ENCODE assay signal across 8 mouse cellular contexts in the genomic region with DNA sequence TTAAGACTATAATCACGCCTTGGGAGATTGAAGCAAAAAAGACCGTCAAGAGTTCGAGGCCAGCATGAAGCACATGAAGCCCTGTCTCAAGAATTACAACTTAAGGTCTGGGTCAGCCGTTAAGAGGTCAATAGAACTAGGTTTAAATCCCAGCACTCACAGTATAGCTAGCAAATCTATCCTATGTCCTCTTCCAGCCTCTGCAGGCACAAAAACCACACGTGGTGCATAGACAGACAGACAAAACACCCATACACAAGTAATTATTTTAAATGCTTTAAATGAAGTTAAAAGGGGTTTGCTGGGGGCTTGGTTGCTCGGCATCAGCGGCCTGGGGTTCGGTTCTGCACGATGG. TPM values are rescaled to one million over a fixed set of nuclear protein-coding genes. Genes with fewer than 3 reads are reported as not detected.
DNase-seq lines count a peak whose midpoint lies in the region; ATAC-seq and TF ChIP-seq lines count a peak whose summit lies in the region.

No protein-coding gene starts in this region.

- H3K27ac ChIP-seq in heart, postnatal 0 days (ENCODE audit: low read depth) = peak overlapping the region; percentile 30; the same call in 1 of the 2 replicates
- peak overlapping the region; percentile 43; the same call in 1 of the 2 replicates for H3K27ac ChIP-seq in MEL (ENCODE audit: control insufficient read depth, low read depth, low read length)
- H3K27ac ChIP-seq in forebrain, postnatal 0 days (ENCODE audit: low read depth, low read length) = peak overlapping the region; percentile 81
- H3K27ac ChIP-seq in midbrain, embryonic 11.5 days (ENCODE audit: low read depth, low read length) = no peak overlapping the region

- peak overlapping the region; percentile 98 for H3K4me2 ChIP-seq in heart, postnatal 0 days (ENCODE audit: low read depth, low read length)
- peak overlapping the region; percentile 90 for H3K4me2 ChIP-seq in forebrain, postnatal 0 days (ENCODE audit: low read depth)
- peak overlapping the region; percentile 77 for H3K4me2 ChIP-seq in midbrain, embryonic 11.5 days

- DNase-seq in heart, postnatal 0 days (ENCODE audit: low spot score) = no peak
- DNase-seq in heart, postnatal 14 days = no peak
- no peak for DNase-seq in MEL (ENCODE audit: low read depth, low spot score)
- DNase-seq in forebrain, postnatal 0 days = no peak
- DNase-seq in midbrain, embryonic 11.5 days (ENCODE audit: low spot score, missing footprints) = no peak
- no peak for DNase-seq in spleen, adult 12 weeks (ENCODE audit: low spot score)
- DNase-seq in left cerebral cortex, postnatal 10 days (ENCODE audit: extremely low spot score in 1 of 2, low spot score in 2 of 2) = no peak
- DNase-seq in spleen, postnatal 4 days (ENCODE audit: low spot score in 2 of 2) = no peak

- no peaks in the 10 kb centered on the region for H3K9me3 ChIP-seq in heart, postnatal 0 days (replicated peaks; ENCODE audit: control insufficient read depth, low read length)
- H3K9me3 ChIP-seq in MEL (replicated peaks; ENCODE audit: insufficient read depth, low read length) = no peaks in the 10 kb centered on the region
- no peaks in the 10 kb centered on the region for H3K9me3 ChIP-seq in forebrain, postnatal 0 days (ENCODE audit: low read length)
- no peaks in the 10 kb centered on the region for H3K9me3 ChIP-seq in midbrain, embryonic 11.5 days (ENCODE audit: control insufficient read depth, low read length)

- peaks cover 9% of the 10 kb centered on the region for H3K36me3 ChIP-seq in heart, postnatal 0 days (replicated peaks; ENCODE audit: control insufficient read depth, insufficient read depth, low read length)
- peaks cover 5 to 13% of the 10 kb centered on the region in 2 experiments for H3K36me3 ChIP-seq in MEL (ENCODE audit: control insufficient read depth in 1 of 2, insufficient read depth in 2 of 2, low read length in 2 of 2)
- peaks cover 8% of the 10 kb centered on the region for H3K36me3 ChIP-seq in forebrain, postnatal 0 days (ENCODE audit: insufficient read depth)
- H3K36me3 ChIP-seq in midbrain, embryonic 11.5 days (ENCODE audit: control insufficient read depth, insufficient read depth, low read length) = peaks cover under 1% of the 10 kb centered on the region; the same call in 1 of the 2 replicates

- peaks cover 18% of the 10 kb centered on the region for H3K79me2 ChIP-seq in MEL (ENCODE audit: control insufficient read depth, insufficient read depth, low read length, poor library complexity)

- no peak for TF ChIP-seq CTCF in heart, postnatal 0 days (IDR thresholded peaks at IDR 0.05; ENCODE audit: low read depth)
- TF ChIP-seq CTCF in MEL (IDR thresholded peaks at IDR 0.05 in 2 of 3, conservative IDR thresholded peaks at IDR 0.05 in 1 of 3; ENCODE audit: control insufficient read depth in 1 of 3, insufficient read depth in 1 of 3, low read depth in 2 of 3, low read length in 3 of 3, poor library complexity in 1 of 3, severe bottlenecking in 1 of 3) = no peak
- no peak for TF ChIP-seq CTCF in forebrain, postnatal 0 days (IDR thresholded peaks at IDR 0.05; ENCODE audit: low read depth)

- peak; percentile 24 for ATAC-seq in heart, postnatal 0 days (ENCODE audit: insufficient read depth, low read depth)
- peak; percentile 34 for ATAC-seq in forebrain, postnatal 0 days
- peak; percentile 45; the same call in 1 of the 2 replicates for ATAC-seq in midbrain, embryonic 11.5 days (ENCODE audit: low FRiP score)

- 38% methylated on average over 9 of the region's 9 CpGs for WGBS in heart, postnatal 0 days
- 37% methylated on average over 9 of the region's 9 CpGs for WGBS in forebrain, postnatal 0 days
- 41% methylated on average over 9 of the region's 9 CpGs for WGBS in midbrain, embryonic 11.5 days

- H3K9ac ChIP-seq in heart, postnatal 0 days (replicated peaks; ENCODE audit: low read depth, low read length) = peak overlapping the region; percentile 94
- peak overlapping the region; percentile 71 for H3K9ac ChIP-seq in MEL (ENCODE audit: control insufficient read depth, low read depth, low read length, poor library complexity, severe bottlenecking)
- H3K9ac ChIP-seq in forebrain, postnatal 0 days = peak overlapping the region; percentile 95
- H3K9ac ChIP-seq in midbrain, embryonic 11.5 days (ENCODE audit: low read length) = peak overlapping the region; percentile 89

- TF ChIP-seq POLR2A in MEL (IDR thresholded peaks at IDR 0.05; ENCODE audit: control insufficient read depth in 1 of 2, insufficient read depth in 1 of 2, low read depth in 1 of 2, low read length in 2 of 2, poor library complexity in 1 of 2) = no peak

- H3K4me1 ChIP-seq in heart, postnatal 0 days (ENCODE audit: control insufficient read depth, insufficient read depth) = peaks cover 8% of the 10 kb centered on the region; the same call in 1 of the 2 replicates
- H3K4me1 ChIP-seq in MEL (ENCODE audit: control insufficient read depth in 1 of 2, insufficient read depth in 2 of 2, low read length in 2 of 2) = peaks cover 4 to 16% of the 10 kb centered on the region in 2 experiments
- peaks cover 4% of the 10 kb centered on the region for H3K4me1 ChIP-seq in forebrain, postnatal 0 days (ENCODE audit: insufficient read depth)
- peaks cover 7% of the 10 kb centered on the region; the same call in 1 of the 2 replicates for H3K4me1 ChIP-seq in midbrain, embryonic 11.5 days (ENCODE audit: control insufficient read depth, insufficient read depth, low read length)

- peak overlapping the region; percentile 93 for H3K4me3 ChIP-seq in heart, postnatal 0 days (ENCODE audit: low read depth, low read length)
- peak overlapping the region; percentile 41 to 89 for H3K4me3 ChIP-seq in MEL (ENCODE audit: control insufficient read depth in 1 of 2, insufficient read depth in 1 of 2, low read depth in 2 of 2, low read length in 2 of 2)
- peak overlapping the region; percentile 79 for H3K4me3 ChIP-seq in forebrain, postnatal 0 days (ENCODE audit: low read depth, low read length)
- H3K4me3 ChIP-seq in midbrain, embryonic 11.5 days (ENCODE audit: low read depth, low read length) = peak overlapping the region; percentile 85

- H3K27me3 ChIP-seq in heart, postnatal 0 days (ENCODE audit: control insufficient read depth, insufficient read depth, low read length) = no peaks in the 10 kb centered on the region
- no peaks in the 10 kb centered on the region for H3K27me3 ChIP-seq in MEL (ENCODE audit: control insufficient read depth in 1 of 2, insufficient read depth in 2 of 2, low read length in 2 of 2)
- H3K27me3 ChIP-seq in forebrain, postnatal 0 days (ENCODE audit: insufficient read depth, low read length) = no peaks in the 10 kb centered on the region
- H3K27me3 ChIP-seq in midbrain, embryonic 11.5 days (ENCODE audit: control insufficient read depth, insufficient read depth, low read length) = no peaks in the 10 kb centered on the region

- TF ChIP-seq RAD21 in MEL (IDR thresholded peaks at IDR 0.05; ENCODE audit: low read depth, low read length) = no peak

- intact Hi-C loops in heart, postnatal 14 days (cut with DNase I) = loop anchor here (2.0 kb wide), 1 partner anchor 25 kb away; no protein-coding TSS in a partner anchor
- intact Hi-C loops in left cerebral cortex, postnatal 10 days (cut with DNase I) = no loop called here

- no peak for TF ChIP-seq EP300 in heart, postnatal 0 days (IDR thresholded peaks at IDR 0.05; ENCODE audit: low read depth)
- TF ChIP-seq EP300 in MEL (IDR thresholded peaks at IDR 0.05; ENCODE audit: low read depth in 1 of 2, low read length in 2 of 2) = no peak

RNA-seq across cellular contexts. Expression of a gene that starts 0.3 kb away (rescaled TPM):
- 15.3 and 40.6 TPM in 2 replicates for total RNA-seq in heart, postnatal 0 days (2014; rRNA removed; ENCODE audit: low replicate concordance)
- polyA plus RNA-seq in heart, postnatal 0 days (2015; fragmentation: Nextera tagmentation; extraction: Ambion mirVana) = 52.4 and 56.6 TPM in 2 replicates
- total RNA-seq in heart, postnatal 14 days (2021) = 10 to 100 TPM; 24.0 to 24.5 TPM
- 82.8 and 95.6 TPM in 2 replicates for total RNA-seq in MEL (2012; rRNA removed)
- polyA plus RNA-seq in MEL (2012; ENCODE audit: insufficient read depth in 1 of 2, insufficient read length in 2 of 2, low read depth in 1 of 2, low replicate concordance in 2 of 2, missing spikeins in 1 of 2) = 10 to 100 TPM in 1 of 2 experiments, not detected in 1; 80.6 TPM
- 37.7 and 43.6 TPM in 2 replicates for total RNA-seq in forebrain, postnatal 0 days (2014; rRNA removed)
- 61.3 and 81.8 TPM in 2 replicates for polyA plus RNA-seq in forebrain, postnatal 0 days (2015; fragmentation: Nextera tagmentation; extraction: Ambion mirVana)
- polyA plus RNA-seq in midbrain, embryonic 11.5 days (2014; fragmentation: Nextera tagmentation; extraction: Ambion mirVana) = 73.1 and 75.0 TPM in 2 replicates
- 10 to 100 TPM; 42.7 to 44.8 TPM for total RNA-seq in left cerebral cortex, postnatal 10 days (2021)

RNA-seq across cellular contexts. Expression of a gene that starts 6.5 kb away (rescaled TPM):
- total RNA-seq in heart, postnatal 0 days (2014; rRNA removed; ENCODE audit: low replicate concordance) = 0.35 TPM in 1 of 2 replicates, not detected in the other
- polyA plus RNA-seq in heart, postnatal 0 days (2015; fragmentation: Nextera tagmentation; extraction: Ambion mirVana) = 0.11 TPM in 1 of 2 replicates, not detected in the other
- 10 to 100 TPM in 1 of 2 experiments, 1 to 10 TPM in 1; 4.4 to 17.1 TPM for total RNA-seq in heart, postnatal 14 days (2021)
- total RNA-seq in MEL (2012; rRNA removed) = not detected in 2 replicates
- polyA plus RNA-seq in MEL (2012; ENCODE audit: insufficient read depth in 1 of 2, insufficient read length in 2 of 2, low read depth in 1 of 2, low replicate concordance in 2 of 2, missing spikeins in 1 of 2) = not detected
- not detected in 2 replicates for total RNA-seq in forebrain, postnatal 0 days (2014; rRNA removed)
- not detected in 2 replicates for polyA plus RNA-seq in forebrain, postnatal 0 days (2015; fragmentation: Nextera tagmentation; extraction: Ambion mirVana)
- polyA plus RNA-seq in midbrain, embryonic 11.5 days (2014; fragmentation: Nextera tagmentation; extraction: Ambion mirVana) = not detected in 2 replicates
- total RNA-seq in left cerebral cortex, postnatal 10 days (2021) = not detected

RNA-seq across cellular contexts. Expression of a gene that starts 16.2 kb away (rescaled TPM):
- 0.70 and 2.2 TPM in 2 replicates for total RNA-seq in heart, postnatal 0 days (2014; rRNA removed; ENCODE audit: low replicate concordance)
- 0.85 and 0.91 TPM in 2 replicates for polyA plus RNA-seq in heart, postnatal 0 days (2015; fragmentation: Nextera tagmentation; extraction: Ambion mirVana)
- 1 to 10 TPM; 1.2 to 1.5 TPM for total RNA-seq in heart, postnatal 14 days (2021)
- total RNA-seq in MEL (2012; rRNA removed) = 0.13 TPM in 1 of 2 replicates, not detected in the other
- polyA plus RNA-seq in MEL (2012; ENCODE audit: insufficient read depth in 1 of 2, insufficient read length in 2 of 2, low read depth in 1 of 2, low replicate concordance in 2 of 2, missing spikeins in 1 of 2) = not detected
- total RNA-seq in forebrain, postnatal 0 days (2014; rRNA removed) = not detected in 2 replicates
- 0.14 and 0.28 TPM in 2 replicates for polyA plus RNA-seq in forebrain, postnatal 0 days (2015; fragmentation: Nextera tagmentation; extraction: Ambion mirVana)
- 0.19 and 0.40 TPM in 2 replicates for polyA plus RNA-seq in midbrain, embryonic 11.5 days (2014; fragmentation: Nextera tagmentation; extraction: Ambion mirVana)
- total RNA-seq in left cerebral cortex, postnatal 10 days (2021) = under 1 TPM; 0.55 to 0.66 TPM

RNA-seq across cellular contexts. Expression of a gene that starts 22.9 kb away (rescaled TPM):
- total RNA-seq in heart, postnatal 0 days (2014; rRNA removed; ENCODE audit: low replicate concordance) = 15.0 and 23.2 TPM in 2 replicates
- 12.8 and 15.5 TPM in 2 replicates for polyA plus RNA-seq in heart, postnatal 0 days (2015; fragmentation: Nextera tagmentation; extraction: Ambion mirVana)
- 10 to 100 TPM in 1 of 2 experiments, 1 to 10 TPM in 1; 10.0 to 12.2 TPM for total RNA-seq in heart, postnatal 14 days (2021)
- 24.8 and 29.4 TPM in 2 replicates for total RNA-seq in MEL (2012; rRNA removed)
- 10 to 100 TPM in 1 of 2 experiments, not detected in 1; 34.1 TPM for polyA plus RNA-seq in MEL (2012; ENCODE audit: insufficient read depth in 1 of 2, insufficient read length in 2 of 2, low read depth in 1 of 2, low replicate concordance in 2 of 2, missing spikeins in 1 of 2)
- 20.5 and 23.5 TPM in 2 replicates for total RNA-seq in forebrain, postnatal 0 days (2014; rRNA removed)
- polyA plus RNA-seq in forebrain, postnatal 0 days (2015; fragmentation: Nextera tagmentation; extraction: Ambion mirVana) = 16.9 and 20.4 TPM in 2 replicates
- 26.6 and 32.0 TPM in 2 replicates for polyA plus RNA-seq in midbrain, embryonic 11.5 days (2014; fragmentation: Nextera tagmentation; extraction: Ambion mirVana)
- 10 to 100 TPM; 15.8 to 19.8 TPM for total RNA-seq in left cerebral cortex, postnatal 10 days (2021)

RNA-seq across cellular contexts. Expression of a gene that starts 29.2 kb away (rescaled TPM):
- total RNA-seq in heart, postnatal 0 days (2014; rRNA removed; ENCODE audit: low replicate concordance) = 20.3 and 22.1 TPM in 2 replicates
- 11.6 and 12.1 TPM in 2 replicates for polyA plus RNA-seq in heart, postnatal 0 days (2015; fragmentation: Nextera tagmentation; extraction: Ambion mirVana)
- 1 to 10 TPM; 8.7 to 8.9 TPM for total RNA-seq in heart, postnatal 14 days (2021)
- 0.52 and 1.2 TPM in 2 replicates for total RNA-seq in MEL (2012; rRNA removed)
- polyA plus RNA-seq in MEL (2012; ENCODE audit: insufficient read depth in 1 of 2, insufficient read length in 2 of 2, low read depth in 1 of 2, low replicate concordance in 2 of 2, missing spikeins in 1 of 2) = 1 to 10 TPM in 1 of 2 experiments, not detected in 1; 1.8 TPM
- total RNA-seq in forebrain, postnatal 0 days (2014; rRNA removed) = 3.2 and 3.8 TPM in 2 replicates
- polyA plus RNA-seq in forebrain, postnatal 0 days (2015; fragmentation: Nextera tagmentation; extraction: Ambion mirVana) = 4.3 and 4.8 TPM in 2 replicates
- 2.7 and 3.1 TPM in 2 replicates for polyA plus RNA-seq in midbrain, embryonic 11.5 days (2014; fragmentation: Nextera tagmentation; extraction: Ambion mirVana)
- 1 to 10 TPM; 2.5 to 3.2 TPM for total RNA-seq in left cerebral cortex, postnatal 10 days (2021)
